Mouse (Mus musculus) forebrain, embryonic 11.5 days (tissue): ENCODE measurements around the gene Ggt1. TPM values are rescaled to one million over a fixed set of nuclear protein-coding genes. Genes with fewer than 3 reads are reported as not detected.

ENCODE experiments used
- ATAC-seq: fragments of 200-750 bp; cut with Nextera tagmentation; replicated peaks from 2 replicates; pipeline ENCODE4 v1.8.0; 2017; ENCODE audit warnings: moderate TSS enrichment; ENCODE audit not compliant: low FRiP score
- DNase-seq: peaks from one replicate; pipeline ENCODE4 v3.0.0-alpha.2; 2017; ENCODE audit warnings: low spot score
- H3K27ac ChIP-seq: fragments of 300-500 bp; sonication (generic); 2 replicates; pipeline ENCODE4 v1.5.1; 2014; ENCODE audit warnings: low read depth, low read length
- H3K27me3 ChIP-seq: fragments of 300-500 bp; sonication (generic); 2 replicates; pipeline ENCODE4 v1.6.1; 2014; ENCODE audit warnings: mild to moderate bottlenecking, low read length, mixed read lengths; ENCODE audit not compliant: control insufficient read depth, insufficient read depth
- H3K36me3 ChIP-seq: fragments of 300-500 bp; sonication (generic); 2 replicates; pipeline ENCODE4 v1.6.1; 2014; ENCODE audit warnings: mild to moderate bottlenecking, low read length, moderate library complexity, mixed read lengths; ENCODE audit not compliant: control insufficient read depth, insufficient read depth
- H3K4me1 ChIP-seq: fragments of 300-500 bp; sonication (generic); replicated peaks from 2 replicates; pipeline ENCODE4 v1.6.1; 2014; ENCODE audit warnings: low read length, mixed read lengths; ENCODE audit not compliant: control insufficient read depth, insufficient read depth
- H3K4me2 ChIP-seq: fragments of 300-500 bp; sonication (generic); 2 replicates; pipeline ENCODE4 v1.6.1; 2014; ENCODE audit warnings: low read depth, mild to moderate bottlenecking, low read length, moderate library complexity, mixed read lengths; ENCODE audit not compliant: severe bottlenecking
- H3K4me3 ChIP-seq: fragments of 300-500 bp; sonication (generic); 2 replicates; pipeline ENCODE4 v1.5.1; 2014; ENCODE audit warnings: low read depth, low read length
- H3K9ac ChIP-seq: fragments of 300-500 bp; sonication (generic); 2 replicates; pipeline ENCODE4 v1.6.1; 2014; ENCODE audit warnings: low read length
- H3K9me3 ChIP-seq: fragments of 300-500 bp; sonication (generic); 2 replicates; pipeline ENCODE4 v1.6.1; 2016; ENCODE audit warnings: low read length, mixed read lengths; ENCODE audit not compliant: control insufficient read depth
- WGBS: fragments of 180-500 bp; shearing (Covaris S2); extraction: QIAGEN DNeasy Blood & Tissue Kit; methylation state at CpG from one replicate; pipeline ENCODE4 v1.1.7; 2014; 5-methylcytosine and 5-hydroxymethylcytosine counted together
- polyA plus RNA-seq: library from polyadenylated mRNA; unstranded; fragments of >200 nt; fragmentation: Nextera tagmentation; extraction: Ambion mirVana; gene quantifications from 2 replicates; pipeline ENCODE4 v1.2.1, GENCODE M21; 2014

Gene Ggt1
- polyA plus RNA-seq, 1 experiment from 2014 or later: 2.3 TPM

DNA sequence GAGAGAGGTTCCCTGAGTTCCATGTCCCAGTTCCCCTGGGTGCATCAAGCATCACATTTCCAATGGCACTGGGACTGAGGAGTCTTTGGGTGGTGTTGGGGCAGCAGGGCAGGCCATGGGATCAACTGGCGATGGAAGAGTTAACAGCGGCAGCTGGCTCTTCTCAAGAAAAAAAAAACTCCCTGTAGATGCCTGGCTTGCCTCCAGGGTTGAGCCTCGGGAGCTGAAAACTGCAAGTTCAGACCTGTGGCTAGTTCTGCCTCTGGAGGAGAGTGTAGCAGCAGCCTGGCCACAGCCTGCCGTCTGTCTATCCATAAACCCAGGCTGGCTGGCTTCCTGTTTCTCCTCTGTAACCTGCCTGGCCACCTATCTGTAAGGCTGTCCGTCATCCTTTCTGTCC lies 27.7 kb downstream of the Ggt1 start, which contains the start of gene Ggt5:
Gene Ggt5, plus strand, starts transcription at position 212 of the 400 bp plus-strand sequence.
- H3K27me3 ChIP-seq: no peaks in the 10 kb centered on the region
- DNase-seq: no peak
- H3K27ac ChIP-seq: no peak within 1 kb of the TSS
- no peak for ATAC-seq
- 0 out of 2 replicates have a peak, but pooled peaks cover 2% of the 10 kb centered on the region for H3K4me1 ChIP-seq
- H3K4me2 ChIP-seq: no peak within 1 kb of the TSS
- H3K9me3 ChIP-seq: no peaks in the 10 kb centered on the region
- WGBS: 51% methylated on average over 5 of the region's 5 CpGs
- H3K4me3 ChIP-seq: no peak within 1 kb of the TSS
- H3K36me3 ChIP-seq: no peaks in the 10 kb centered on the region
- H3K9ac ChIP-seq: no peak within 1 kb of the TSS

DNA sequence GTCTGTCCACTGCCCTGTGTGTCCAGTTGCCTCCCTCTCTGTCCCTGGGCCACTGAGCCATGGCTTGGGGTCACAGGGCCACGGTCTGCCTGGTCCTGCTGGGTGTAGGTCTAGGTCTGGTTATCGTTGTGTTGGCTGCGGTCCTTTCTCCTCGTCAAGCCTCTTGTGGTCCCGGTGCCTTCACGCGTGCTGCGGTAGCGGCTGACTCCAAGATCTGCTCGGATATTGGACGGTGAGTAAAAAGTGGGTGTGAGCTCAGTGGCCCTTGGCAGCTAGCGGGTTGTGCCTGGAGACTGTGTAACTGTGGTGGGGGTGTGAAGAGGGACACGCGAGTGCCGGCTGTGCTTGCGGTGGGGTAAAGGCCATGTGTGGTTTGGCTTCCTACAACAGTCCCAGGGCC lies 28.2 kb downstream of the Ggt1 start:
- H3K4me2 ChIP-seq: no peak overlapping the region
- 88% methylated on average over 16 of the region's 16 CpGs for WGBS
- H3K9ac ChIP-seq: no peak overlapping the region
- H3K4me3 ChIP-seq: no peak overlapping the region
- H3K9me3 ChIP-seq: no peaks in the 10 kb centered on the region
- ATAC-seq (no peak), DNase-seq (no peak)
- H3K4me1 ChIP-seq: 0 out of 2 replicates have a peak, but pooled peaks cover 2% of the 10 kb centered on the region
- no peaks in the 10 kb centered on the region for H3K36me3 ChIP-seq
- no peak overlapping the region for H3K27ac ChIP-seq
- H3K27me3 ChIP-seq: no peaks in the 10 kb centered on the region

DNA sequence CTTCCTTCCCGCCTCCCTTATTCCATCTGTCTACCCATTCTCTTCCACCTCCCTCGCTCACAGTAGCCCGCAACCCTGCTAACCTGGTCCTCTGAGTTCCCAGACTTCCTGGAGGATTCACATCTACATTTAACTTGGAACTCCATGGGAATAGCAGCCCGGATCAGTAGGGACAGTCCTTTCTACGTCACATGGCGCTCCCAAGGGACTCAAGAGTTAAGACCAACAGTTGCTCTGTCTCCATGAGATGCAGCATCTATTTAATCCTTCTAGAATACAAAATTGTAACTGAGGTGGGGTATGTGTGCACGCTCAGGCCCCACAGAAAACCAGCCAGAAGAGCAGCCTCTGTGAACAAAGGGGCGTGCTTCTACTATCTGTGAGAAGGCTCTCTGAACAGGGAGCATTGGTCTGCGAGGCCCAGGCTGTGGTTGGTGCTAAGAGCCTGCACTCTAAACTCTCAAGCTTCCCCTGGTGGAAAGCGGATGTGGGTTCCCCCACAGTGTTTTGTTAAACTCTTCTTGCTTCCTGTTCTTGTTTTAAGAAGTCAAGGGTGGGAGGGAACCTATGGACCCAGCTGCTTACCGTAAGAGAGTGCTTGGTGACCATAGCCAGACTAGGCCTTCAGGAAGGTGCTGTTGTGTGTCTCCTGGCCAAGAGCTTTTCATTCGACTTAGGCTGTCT lies 29.9 kb downstream of the Ggt1 start:
- Histone ChIP-seq H3K9ac (no peak overlapping the region), H3K27ac (no peak overlapping the region), H3K4me1 (0 out of 2 replicates have a peak, but pooled peaks cover 2% of the 10 kb centered on the region), H3K27me3 (no peaks in the 10 kb centered on the region), H3K4me3 (no peak overlapping the region), H3K36me3 (no peaks in the 10 kb centered on the region), H3K4me2 (no peak overlapping the region), H3K9me3 (no peaks in the 10 kb centered on the region)
- ATAC-seq: no peak
- DNase-seq: no peak
- WGBS: 81% methylated on average over 12 of the region's 12 CpGs

DNA sequence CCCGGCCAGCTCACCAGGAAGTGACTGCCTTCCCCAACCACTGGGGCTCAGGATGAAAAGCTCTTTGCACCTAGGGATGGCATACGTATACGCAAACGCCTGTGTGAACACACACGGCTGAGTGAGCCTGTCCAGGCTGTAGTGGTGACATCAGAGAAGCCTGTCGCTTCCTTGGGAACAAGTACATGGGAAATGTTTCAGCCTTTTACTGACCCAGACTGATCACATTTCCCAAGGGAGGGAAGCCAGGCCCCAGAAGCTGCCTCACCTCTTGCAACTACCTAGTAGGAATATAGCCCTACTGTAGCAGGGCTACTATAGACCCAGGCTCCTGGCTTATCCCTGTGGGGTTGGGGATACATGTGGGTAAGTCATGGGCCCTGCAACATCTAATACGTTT lies 31.2 kb downstream of the Ggt1 start:
- ATAC-seq (no peak), DNase-seq (no peak)
- Histone ChIP-seq H3K36me3 (no peaks in the 10 kb centered on the region), H3K27ac (no peak overlapping the region), H3K9ac (no peak overlapping the region), H3K4me2 (no peak overlapping the region), H3K4me1 (no peaks in the 10 kb centered on the region), H3K27me3 (no peaks in the 10 kb centered on the region), H3K9me3 (no peaks in the 10 kb centered on the region), H3K4me3 (no peak overlapping the region)
- 87% methylated on average over 7 of the region's 7 CpGs for WGBS

DNA sequence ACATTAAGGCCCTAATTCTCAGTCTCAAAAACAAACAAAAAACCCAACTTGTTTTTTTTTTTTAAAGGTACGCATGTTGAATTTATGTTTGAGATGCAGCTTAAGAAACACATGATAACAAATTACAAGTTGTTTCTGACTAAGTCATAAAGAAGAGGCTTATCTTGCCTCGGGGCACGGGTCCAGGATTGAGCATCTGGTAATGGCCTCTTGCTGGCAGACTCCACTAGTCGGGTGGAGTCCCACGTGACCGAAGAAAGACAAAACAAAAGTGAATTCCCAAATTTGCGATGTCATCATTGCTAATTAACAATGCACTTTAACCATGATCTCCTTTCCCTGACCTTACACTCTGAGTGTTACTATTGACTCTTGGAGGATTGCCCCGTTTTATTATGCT lies 34.6 kb downstream of the Ggt1 start:
- WGBS: 90% methylated on average over 8 of the region's 8 CpGs
- Histone ChIP-seq H3K4me3 (no peak overlapping the region), H3K4me1 (no peaks in the 10 kb centered on the region), H3K9ac (no peak overlapping the region), H3K9me3 (no peaks in the 10 kb centered on the region), H3K36me3 (no peaks in the 10 kb centered on the region), H3K27me3 (no peaks in the 10 kb centered on the region), H3K4me2 (no peak overlapping the region), H3K27ac (no peak overlapping the region)
- DNase-seq (no peak), ATAC-seq (no peak)

DNA sequence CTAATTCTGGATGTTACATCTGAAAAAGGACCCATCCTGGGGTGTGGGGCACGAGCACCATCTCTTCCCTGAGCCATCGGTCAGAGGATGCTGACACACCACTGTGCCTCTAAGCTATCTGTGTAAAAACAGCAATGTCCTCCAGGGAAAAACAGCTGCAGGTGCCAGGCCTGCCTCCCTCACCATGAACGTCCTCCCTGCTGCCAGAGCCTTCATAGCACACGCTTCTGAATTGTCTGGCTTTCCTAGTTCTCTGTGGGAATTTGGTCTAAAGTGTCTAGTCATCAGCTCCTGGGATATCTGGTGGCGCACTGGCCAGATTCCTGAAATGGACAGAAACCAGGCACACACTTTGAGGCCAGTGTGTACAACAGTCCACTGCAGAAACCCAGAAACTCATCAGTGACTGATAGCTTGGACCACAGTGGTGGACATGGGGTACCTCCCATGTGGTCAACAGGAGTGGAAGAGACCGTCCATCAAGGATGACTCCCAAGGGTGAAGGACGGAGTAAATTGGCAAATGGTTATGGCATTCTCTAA lies 38.9 kb downstream of the Ggt1 start:
- no peak overlapping the region for H3K4me2 ChIP-seq
- WGBS: 88% methylated on average over 7 of the region's 7 CpGs

DNA sequence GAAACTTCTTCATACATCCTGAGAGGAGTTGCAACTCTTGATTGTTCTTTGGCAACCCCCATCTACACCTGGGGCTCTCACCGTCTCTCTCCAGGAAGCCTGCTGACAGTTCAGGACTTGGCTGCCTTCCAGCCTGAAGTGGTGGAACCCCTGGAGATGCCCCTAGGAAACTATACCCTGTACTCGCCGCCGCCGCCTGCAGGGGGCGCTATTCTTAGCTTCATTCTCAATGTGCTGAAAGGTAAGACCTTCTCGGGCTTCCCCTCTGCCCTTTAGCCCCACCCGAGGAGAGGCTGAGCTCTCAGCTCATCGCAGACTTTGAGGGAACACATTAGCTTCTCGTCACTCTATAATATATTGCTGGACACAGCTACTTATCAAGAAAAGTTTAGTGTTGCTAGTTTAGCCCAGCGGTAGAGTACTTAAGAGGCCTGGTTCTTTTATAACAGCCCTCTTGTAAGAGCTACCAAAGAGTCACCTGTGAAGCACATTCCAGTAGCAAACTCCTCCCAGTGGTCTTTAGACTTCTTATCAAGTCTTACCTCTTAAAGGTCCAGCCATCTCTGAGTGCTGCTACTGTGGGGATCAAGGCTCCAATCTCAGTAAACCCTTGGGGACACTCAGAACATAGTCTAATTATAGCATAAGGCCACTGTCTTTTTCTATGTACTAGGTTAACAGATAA lies 43.9 kb downstream of the Ggt1 start:
- no peaks in the 10 kb centered on the region for H3K36me3 ChIP-seq
- no peaks in the 10 kb centered on the region for H3K27me3 ChIP-seq
- H3K4me2 ChIP-seq: no peak overlapping the region
- DNase-seq (no peak), ATAC-seq (no peak)
- H3K4me3 ChIP-seq: no peak overlapping the region
- WGBS: 43% methylated on average over 11 of the region's 11 CpGs
- no peak overlapping the region for H3K27ac ChIP-seq
- no peaks in the 10 kb centered on the region for H3K9me3 ChIP-seq
- no peaks in the 10 kb centered on the region for H3K4me1 ChIP-seq
- H3K9ac ChIP-seq: no peak overlapping the region

More for the DNA sequence above, 38.9 kb downstream of the Ggt1 start:
- ATAC-seq (no peak), DNase-seq (no peak)
- H3K27me3 ChIP-seq: no peaks in the 10 kb centered on the region
- H3K4me3 ChIP-seq: no peak overlapping the region
- H3K27ac ChIP-seq: no peak overlapping the region
- no peaks in the 10 kb centered on the region for H3K9me3 ChIP-seq
- no peaks in the 10 kb centered on the region for H3K4me1 ChIP-seq
- no peak overlapping the region for H3K9ac ChIP-seq
- no peaks in the 10 kb centered on the region for H3K36me3 ChIP-seq

DNA sequence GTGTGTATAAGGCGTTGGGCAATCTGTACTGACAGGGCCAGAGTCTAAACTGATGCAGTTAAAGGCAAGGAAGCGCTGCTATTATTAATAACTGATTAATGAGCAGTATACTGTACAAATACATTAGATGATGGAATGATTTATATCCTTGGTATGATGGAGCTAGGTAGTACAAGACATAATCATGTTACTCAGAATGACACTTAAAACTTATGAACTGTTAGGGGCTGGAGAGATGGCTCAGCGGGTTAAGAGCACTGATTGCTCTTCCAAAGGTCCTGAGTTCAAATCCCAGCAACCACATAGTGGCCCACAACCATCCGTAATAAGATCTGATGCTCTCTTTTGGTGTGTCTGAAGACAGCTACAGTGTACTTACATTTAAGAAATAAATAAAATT lies 45.8 kb downstream of the Ggt1 start:
- Histone ChIP-seq H3K27me3 (no peaks in the 10 kb centered on the region), H3K4me3 (no peak overlapping the region), H3K9ac (no peak overlapping the region), H3K27ac (no peak overlapping the region), H3K9me3 (no peaks in the 10 kb centered on the region), H3K36me3 (no peaks in the 10 kb centered on the region), H3K4me1 (no peaks in the 10 kb centered on the region), H3K4me2 (no peak overlapping the region)
- ATAC-seq (no peak), DNase-seq (no peak)
- WGBS: 88% methylated on average over 4 of the region's 4 CpGs
